Mouse (Mus musculus) intestine, embryonic 15.5 days (tissue): ENCODE data around the gene Nova1. TPM values are rescaled to one million over a fixed set of nuclear protein-coding genes. Genes with fewer than 3 reads are reported as not detected.

Experiments
- ATAC-seq: fragments of 200-750 bp; cut with Nextera tagmentation; 2 replicates; pipeline ENCODE4 v1.8.0; 2017; ENCODE audit warnings: moderate TSS enrichment, moderate library complexity
- H3K27ac ChIP-seq: fragments of 300-500 bp; sonication (generic); 2 replicates; pipeline ENCODE4 v1.5.1; 2015; ENCODE audit warnings: mild to moderate bottlenecking, inconsistent platforms
- H3K27me3 ChIP-seq: fragments of 300-500 bp; sonication (generic); replicated peaks from 2 replicates; pipeline ENCODE4 v1.6.1; 2015; ENCODE audit warnings: inconsistent platforms
- H3K36me3 ChIP-seq: fragments of 300-500 bp; sonication (generic); 2 replicates; pipeline ENCODE4 v1.6.1; 2015; ENCODE audit warnings: inconsistent platforms
- H3K4me1 ChIP-seq: fragments of 300-500 bp; sonication (generic); replicated peaks from 2 replicates; pipeline ENCODE4 v1.6.1; 2015; ENCODE audit warnings: inconsistent platforms
- H3K4me2 ChIP-seq: fragments of 300-500 bp; sonication (generic); replicated peaks from 2 replicates; pipeline ENCODE4 v1.6.1; 2015; ENCODE audit warnings: mild to moderate bottlenecking, inconsistent platforms
- H3K4me3 ChIP-seq: fragments of 300-500 bp; sonication (generic); replicated peaks from 2 replicates; pipeline ENCODE4 v1.5.1; 2015; ENCODE audit warnings: inconsistent platforms
- H3K9ac ChIP-seq: fragments of 300-500 bp; sonication (generic); 2 replicates; pipeline ENCODE4 v1.6.1; 2015; ENCODE audit warnings: inconsistent platforms
- H3K9me3 ChIP-seq: fragments of 300-500 bp; sonication (generic); 2 replicates; pipeline ENCODE4 v1.6.1; 2016; ENCODE audit warnings: inconsistent platforms
- WGBS: fragments of 180-500 bp; shearing (Covaris S2); methylation state at CpG from one replicate; pipeline ENCODE4 v1.1.7; 2015; 5-methylcytosine and 5-hydroxymethylcytosine counted together
- polyA plus RNA-seq: library from polyadenylated mRNA; unstranded; fragments of >200 nt; fragmentation: Nextera tagmentation; extraction: Ambion mirVana; gene quantifications from 2 replicates; pipeline ENCODE4 v1.2.1, GENCODE M21; 2015

Gene Nova1
- polyA plus RNA-seq, result 0.83 and 1.2 TPM in 2 replicates

DNA sequence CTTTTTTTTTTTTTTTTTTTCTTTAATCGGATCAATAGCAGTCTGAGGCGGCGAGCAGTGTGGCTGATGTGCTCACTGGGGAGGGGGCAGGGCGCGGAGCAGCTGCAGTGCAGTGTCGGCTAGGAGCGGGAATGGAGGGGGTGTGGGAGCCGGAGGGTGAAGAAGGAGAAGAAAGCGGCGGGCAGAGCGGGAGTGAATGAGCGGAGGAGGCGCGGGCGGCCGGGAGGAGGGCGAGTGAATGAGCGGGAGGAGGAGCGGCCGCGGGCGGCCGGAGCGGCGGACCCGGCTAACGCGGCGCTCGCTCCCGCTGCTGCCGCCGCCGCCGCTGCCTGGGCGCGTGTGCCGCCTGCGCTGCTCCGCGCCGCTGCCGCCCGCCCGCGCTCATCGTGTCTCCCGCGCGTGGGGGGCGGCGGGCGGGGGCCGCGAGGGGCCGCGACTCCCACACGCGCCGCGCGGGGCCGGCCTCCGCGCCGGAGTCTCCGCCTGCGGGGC lies at the start of gene Nova1:
Gene Nova1, minus strand, starts transcription at position 74 of the 492 bp plus-strand sequence.
- WGBS, result 0% methylated on average over 29 of the region's 68 CpGs
- Histone ChIP-seq H3K4me1 (0 out of 2 replicates have a peak, but pooled peaks cover 6% of the 10 kb centered on the region), H3K4me3 (peak within 1 kb of the TSS; percentile 78), H3K27ac (peak within 1 kb of the TSS; percentile 68), H3K4me2 (peak within 1 kb of the TSS; percentile 94), H3K36me3 (no peaks in the 10 kb centered on the region), H3K9me3 (no peaks in the 10 kb centered on the region), H3K27me3 (peaks cover 4% of the 10 kb centered on the region; the same call in 1 of the 2 replicates), H3K9ac (peak within 1 kb of the TSS; percentile 61)
- ATAC-seq, result peak; percentile 87

- Histone ChIP-seq H3K4me3 (peak overlapping the region; percentile 78), H3K27me3 (peaks cover 4% of the 10 kb centered on the region; the same call in 1 of the 2 replicates), H3K4me1 (0 out of 2 replicates have a peak, but pooled peaks cover 6% of the 10 kb centered on the region), H3K9ac (peak overlapping the region; percentile 61), H3K36me3 (no peaks in the 10 kb centered on the region), H3K4me2 (peak overlapping the region; percentile 94), H3K27ac (0 out of 2 replicates have a peak overlapping the region, but pooled peaks have one; percentile 68), H3K9me3 (no peaks in the 10 kb centered on the region)
- under 1% methylated on average over 51 of the region's 57 CpGs for WGBS
- ATAC-seq, result peak; percentile 99
Measured at GRCm38 (mm10) chr12:46819348-46820022, 756 bp upstream of the Nova1 start.

GRCm38 (mm10) chr12:46818021-46818855 lies 491 bp downstream of the Nova1 start:
- Histone ChIP-seq H3K4me1 (0 out of 2 replicates have a peak, but pooled peaks cover 6% of the 10 kb centered on the region), H3K4me2 (peak overlapping the region; percentile 94), H3K27ac (no peak overlapping the region), H3K9me3 (no peaks in the 10 kb centered on the region), H3K36me3 (no peaks in the 10 kb centered on the region), H3K27me3 (peaks cover 4% of the 10 kb centered on the region; the same call in 1 of the 2 replicates), H3K9ac (peak overlapping the region; percentile 61), H3K4me3 (peak overlapping the region; percentile 78)
- under 1% methylated on average over 51 of the region's 61 CpGs for WGBS
- peak; percentile 23 for ATAC-seq

DNA sequence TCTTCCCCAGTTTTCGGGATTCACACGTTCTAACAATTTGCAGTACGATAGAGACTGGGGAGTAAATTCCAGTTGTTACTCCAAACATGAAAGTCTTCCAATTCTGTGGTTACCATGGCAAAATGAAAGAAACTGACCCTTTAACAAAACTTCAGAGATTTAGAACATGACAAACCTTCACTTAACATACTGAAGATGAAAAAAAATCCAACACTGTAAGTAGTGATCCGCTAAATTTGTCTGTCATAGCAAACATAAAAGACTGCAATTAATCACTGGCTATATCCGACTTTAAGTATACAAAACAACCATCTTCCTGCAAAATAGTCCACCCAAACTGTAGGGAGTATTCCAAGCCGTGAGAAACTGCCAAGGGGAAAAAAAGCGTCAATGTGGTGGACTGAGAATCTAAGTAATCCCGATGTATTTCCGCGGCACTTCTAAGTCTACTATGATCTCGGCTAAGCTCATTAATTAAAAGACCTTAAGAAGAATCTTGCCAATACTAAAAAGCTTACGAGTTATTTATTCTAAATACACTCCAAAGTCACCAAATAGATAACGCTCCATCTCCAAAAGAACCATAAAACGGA lies 1.4 kb downstream of the Nova1 start:
- H3K4me3 ChIP-seq, result peak overlapping the region; percentile 78
- ATAC-seq, result no peak
- 0 out of 2 replicates have a peak, but pooled peaks cover 6% of the 10 kb centered on the region for H3K4me1 ChIP-seq
- H3K9ac ChIP-seq, result no peak overlapping the region
- H3K36me3 ChIP-seq, result no peaks in the 10 kb centered on the region
- H3K27me3 ChIP-seq, result peaks cover 4% of the 10 kb centered on the region; the same call in 1 of the 2 replicates
- H3K27ac ChIP-seq, result no peak overlapping the region
- no peaks in the 10 kb centered on the region for H3K9me3 ChIP-seq
- H3K4me2 ChIP-seq, result peak overlapping the region; percentile 94
- WGBS, result 18% methylated on average over 14 of the region's 14 CpGs

GRCm38 (mm10) chr12:46816291-46816690 lies 2.4 kb downstream of the Nova1 start:
- H3K9ac ChIP-seq, result no peak overlapping the region
- ATAC-seq, result no peak
- H3K27ac ChIP-seq, result no peak overlapping the region
- H3K4me2 ChIP-seq, result no peak overlapping the region
- H3K27me3 ChIP-seq, result peaks cover 4% of the 10 kb centered on the region; the same call in 1 of the 2 replicates
- 92% methylated on average over 3 of the region's 3 CpGs for WGBS
- H3K4me3 ChIP-seq, result no peak overlapping the region
- 0 out of 2 replicates have a peak, but pooled peaks cover 6% of the 10 kb centered on the region for H3K4me1 ChIP-seq
- no peaks in the 10 kb centered on the region for H3K36me3 ChIP-seq
- H3K9me3 ChIP-seq, result no peaks in the 10 kb centered on the region

DNA sequence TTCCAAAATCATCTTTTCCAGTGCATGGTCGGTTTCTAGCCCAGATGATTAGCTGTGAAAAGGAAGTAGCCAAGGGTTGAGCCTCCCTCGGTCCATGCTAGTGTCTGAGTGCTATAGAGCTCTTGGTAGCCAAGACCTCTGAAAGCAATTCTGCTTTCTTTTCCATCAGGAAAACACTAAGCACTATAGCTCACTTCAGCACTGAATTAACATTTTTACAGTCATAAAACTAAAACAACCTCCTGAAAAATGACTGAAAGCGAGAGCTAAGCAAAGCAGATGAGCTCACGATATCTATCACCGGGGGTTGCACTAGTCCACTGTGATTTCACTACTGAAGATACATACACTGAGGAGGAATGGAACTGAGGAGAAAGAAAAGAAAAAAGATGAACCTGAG lies 3.0 kb downstream of the Nova1 start:
- Histone ChIP-seq H3K4me2 (no peak overlapping the region), H3K27ac (no peak overlapping the region), H3K9me3 (no peaks in the 10 kb centered on the region), H3K27me3 (peaks cover 4% of the 10 kb centered on the region; the same call in 1 of the 2 replicates), H3K9ac (no peak overlapping the region), H3K4me3 (no peak overlapping the region), H3K4me1 (0 out of 2 replicates have a peak, but pooled peaks cover 6% of the 10 kb centered on the region), H3K36me3 (no peaks in the 10 kb centered on the region)
- ATAC-seq, result no peak
- 77% methylated on average over 5 of the region's 5 CpGs for WGBS

DNA sequence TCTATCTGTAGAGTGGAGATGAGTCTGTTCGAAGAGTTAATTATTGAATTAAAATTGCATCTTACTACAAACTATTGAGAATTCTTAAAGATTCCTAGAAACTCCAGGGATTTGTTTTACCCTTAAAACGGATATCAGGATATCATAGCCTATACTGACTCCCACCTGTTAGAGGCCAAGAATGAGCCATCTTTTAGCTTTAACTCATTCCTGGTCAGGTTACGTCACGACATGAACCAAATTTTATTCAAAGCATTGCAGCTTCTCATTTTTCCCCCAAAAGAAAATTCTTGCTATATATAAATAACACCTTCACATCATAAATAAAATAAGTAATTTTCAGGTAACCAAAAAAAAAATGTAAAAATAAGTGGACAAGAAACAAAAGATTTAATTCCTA lies 3.9 kb downstream of the Nova1 start:
- Histone ChIP-seq H3K9ac (no peak overlapping the region), H3K4me2 (no peak overlapping the region)
- 87% methylated on average over 4 of the region's 4 CpGs for WGBS

GRCm38 (mm10) chr12:46801311-46801710 lies 17.4 kb downstream of the Nova1 start:
- Histone ChIP-seq H3K9me3 (no peaks in the 10 kb centered on the region), H3K4me2 (no peak overlapping the region), H3K27ac (no peak overlapping the region), H3K27me3 (no peaks in the 10 kb centered on the region), H3K4me1 (no peaks in the 10 kb centered on the region), H3K4me3 (no peak overlapping the region), H3K9ac (no peak overlapping the region), H3K36me3 (no peaks in the 10 kb centered on the region)
- WGBS, result 78% methylated on average over 1 of the region's 1 CpGs
- ATAC-seq, result no peak

More for the DNA sequence above, 3.9 kb downstream of the Nova1 start:
- Histone ChIP-seq H3K4me1 (0 out of 2 replicates have a peak, but pooled peaks cover 6% of the 10 kb centered on the region), H3K27ac (no peak overlapping the region), H3K36me3 (no peaks in the 10 kb centered on the region), H3K4me3 (no peak overlapping the region), H3K9me3 (no peaks in the 10 kb centered on the region), H3K27me3 (peaks cover 4% of the 10 kb centered on the region; the same call in 1 of the 2 replicates)
- ATAC-seq, result no peak

- Histone ChIP-seq H3K27me3 (no peaks in the 10 kb centered on the region), H3K9me3 (no peaks in the 10 kb centered on the region), H3K4me2 (no peak overlapping the region), H3K4me3 (no peak overlapping the region), H3K27ac (no peak overlapping the region), H3K36me3 (no peaks in the 10 kb centered on the region), H3K9ac (no peak overlapping the region), H3K4me1 (no peaks in the 10 kb centered on the region)
- ATAC-seq, result no peak
- WGBS, result 71% methylated on average over 8 of the region's 8 CpGs
Measured at GRCm38 (mm10) chr12:46782301-46783280, 36.1 kb downstream of the Nova1 start.

- Histone ChIP-seq H3K4me2 (no peak overlapping the region), H3K9ac (no peak overlapping the region), H3K27me3 (no peaks in the 10 kb centered on the region), H3K27ac (no peak overlapping the region), H3K9me3 (no peaks in the 10 kb centered on the region), H3K4me1 (no peaks in the 10 kb centered on the region), H3K4me3 (no peak overlapping the region), H3K36me3 (no peaks in the 10 kb centered on the region)
- no peak for ATAC-seq
Measured at GRCm38 (mm10) chr12:46781481-46781880, 37.2 kb downstream of the Nova1 start.

- Histone ChIP-seq H3K9ac (no peak overlapping the region), H3K27me3 (no peaks in the 10 kb centered on the region), H3K4me3 (no peak overlapping the region), H3K4me2 (no peak overlapping the region), H3K9me3 (no peaks in the 10 kb centered on the region), H3K27ac (no peak overlapping the region), H3K36me3 (no peaks in the 10 kb centered on the region), H3K4me1 (no peaks in the 10 kb centered on the region)
- no peak for ATAC-seq
- 46% methylated on average over 2 of the region's 2 CpGs for WGBS
Measured at GRCm38 (mm10) chr12:46780983-46781382, 37.7 kb downstream of the Nova1 start.
